Mouse (Mus musculus): ENCODE data around the gene Anp32b. TPM values are rescaled to one million over a fixed set of nuclear protein-coding genes. Genes with fewer than 3 reads are reported as not detected.

Anp32b gene
- total RNA-seq, 1 experiment from 2014 or later, result 209 TPM

- no peak for ATAC-seq (replicated peaks in 1 of 2; ENCODE audit: insufficient read depth in 1 of 2, low FRiP score in 2 of 2, low TSS enrichment in 1 of 2, low read depth in 1 of 2, poor library complexity in 2 of 2, severe bottlenecking in 2 of 2)
Measured at GRCm38 (mm10) chr4:46451240-46451757, 597 bp downstream of the Anp32b start.

- no peak for ATAC-seq (replicated peaks in 1 of 2; ENCODE audit: insufficient read depth in 1 of 2, low FRiP score in 2 of 2, low TSS enrichment in 1 of 2, low read depth in 1 of 2, poor library complexity in 2 of 2, severe bottlenecking in 2 of 2)
Measured at GRCm38 (mm10) chr4:46451758-46452480, 1.2 kb downstream of the Anp32b start.

- ATAC-seq (replicated peaks in 1 of 2; ENCODE audit: insufficient read depth in 1 of 2, low FRiP score in 2 of 2, low TSS enrichment in 1 of 2, low read depth in 1 of 2, poor library complexity in 2 of 2, severe bottlenecking in 2 of 2), result peak; percentile 24 to 26; a peak in 2 of 4 replicates
Measured at GRCm38 (mm10) chr4:46452481-46452850, 1.8 kb downstream of the Anp32b start.

- ATAC-seq (replicated peaks in 1 of 2; ENCODE audit: insufficient read depth in 1 of 2, low FRiP score in 2 of 2, low TSS enrichment in 1 of 2, low read depth in 1 of 2, poor library complexity in 2 of 2, severe bottlenecking in 2 of 2), result no peak
Measured at GRCm38 (mm10) chr4:46452855-46453719, 2.4 kb downstream of the Anp32b start.

GRCm38 (mm10) chr4:46454097-46454864 is 3.6 kb downstream of the Anp32b start:
- ATAC-seq (replicated peaks in 1 of 2; ENCODE audit: insufficient read depth in 1 of 2, low FRiP score in 2 of 2, low TSS enrichment in 1 of 2, low read depth in 1 of 2, poor library complexity in 2 of 2, severe bottlenecking in 2 of 2), result no peak

GRCm38 (mm10) chr4:46456762-46457161 is 6.1 kb downstream of the Anp32b start:
- ATAC-seq (replicated peaks in 1 of 2; ENCODE audit: insufficient read depth in 1 of 2, low FRiP score in 2 of 2, low TSS enrichment in 1 of 2, low read depth in 1 of 2, poor library complexity in 2 of 2, severe bottlenecking in 2 of 2), result no peak

GRCm38 (mm10) chr4:46457186-46457585 is 6.5 kb downstream of the Anp32b start:
- no peak for ATAC-seq (replicated peaks in 1 of 2; ENCODE audit: insufficient read depth in 1 of 2, low FRiP score in 2 of 2, low TSS enrichment in 1 of 2, low read depth in 1 of 2, poor library complexity in 2 of 2, severe bottlenecking in 2 of 2)

- no peak for ATAC-seq (replicated peaks in 1 of 2; ENCODE audit: insufficient read depth in 1 of 2, low FRiP score in 2 of 2, low TSS enrichment in 1 of 2, low read depth in 1 of 2, poor library complexity in 2 of 2, severe bottlenecking in 2 of 2)
Measured at GRCm38 (mm10) chr4:46458411-46458810, 7.7 kb downstream of the Anp32b start.

- peak; percentile 56 to 69; a peak in 3 of 4 replicates for ATAC-seq (replicated peaks in 1 of 2; ENCODE audit: insufficient read depth in 1 of 2, low FRiP score in 2 of 2, low TSS enrichment in 1 of 2, low read depth in 1 of 2, poor library complexity in 2 of 2, severe bottlenecking in 2 of 2)
Measured at GRCm38 (mm10) chr4:46463130-46463830, 12.6 kb downstream of the Anp32b start.

GRCm38 (mm10) chr4:46465740-46466139 is 15.0 kb downstream of the Anp32b start:
- no peak; a peak in 1 of 4 replicates for ATAC-seq (replicated peaks in 1 of 2; ENCODE audit: insufficient read depth in 1 of 2, low FRiP score in 2 of 2, low TSS enrichment in 1 of 2, low read depth in 1 of 2, poor library complexity in 2 of 2, severe bottlenecking in 2 of 2)

- no peak for ATAC-seq (replicated peaks in 1 of 2; ENCODE audit: insufficient read depth in 1 of 2, low FRiP score in 2 of 2, low TSS enrichment in 1 of 2, low read depth in 1 of 2, poor library complexity in 2 of 2, severe bottlenecking in 2 of 2)
Measured at GRCm38 (mm10) chr4:46475101-46475500, 24.4 kb downstream of the Anp32b start.

- no peak for ATAC-seq (replicated peaks in 1 of 2; ENCODE audit: insufficient read depth in 1 of 2, low FRiP score in 2 of 2, low TSS enrichment in 1 of 2, low read depth in 1 of 2, poor library complexity in 2 of 2, severe bottlenecking in 2 of 2)
Measured at GRCm38 (mm10) chr4:46479081-46479480, 28.4 kb downstream of the Anp32b start.

- peak; percentile 48 to 72 for ATAC-seq (replicated peaks in 1 of 2; ENCODE audit: insufficient read depth in 1 of 2, low FRiP score in 2 of 2, low TSS enrichment in 1 of 2, low read depth in 1 of 2, poor library complexity in 2 of 2, severe bottlenecking in 2 of 2)
Measured at GRCm38 (mm10) chr4:46485696-46486417, 35.2 kb downstream of the Anp32b start.

- no peak for ATAC-seq (replicated peaks in 1 of 2; ENCODE audit: insufficient read depth in 1 of 2, low FRiP score in 2 of 2, low TSS enrichment in 1 of 2, low read depth in 1 of 2, poor library complexity in 2 of 2, severe bottlenecking in 2 of 2)
Measured at GRCm38 (mm10) chr4:46487348-46487747, 36.6 kb downstream of the Anp32b start.

- peak; percentile 93 to 94 for ATAC-seq (replicated peaks in 1 of 2; ENCODE audit: insufficient read depth in 1 of 2, low FRiP score in 2 of 2, low TSS enrichment in 1 of 2, low read depth in 1 of 2, poor library complexity in 2 of 2, severe bottlenecking in 2 of 2)
Measured at GRCm38 (mm10) chr4:46489028-46489925, 38.6 kb downstream of the Anp32b start, which contains the start of gene Nans. Gene Nans, plus strand, starts transcription at chr4:46489248.

All from hematopoietic stem cell, adult 5-6 weeks (primary cell).